Mouse (Mus musculus) gastrocnemius, adult 18-20 months (tissue): Measurements from ENCODE around the gene Foxj1. TPM values are rescaled to one million over a fixed set of nuclear protein-coding genes. Genes with fewer than 3 reads are reported as not detected.
"Not testable (repeated sequence)": the region's sequence is repeated elsewhere in the genome, so short reads cannot be mapped to it uniquely, and the experiment has no call there.

Experiments
- DNase-seq: peaks from one replicate; pipeline ENCODE4 v3.0.0; 2021; ENCODE audit warnings: low spot score
- long read RNA-seq, 2 experiments: library from polyadenylated mRNA; stranded (forward); transcript quantifications; one replicate each; pipeline ENCODE4 v2.0.0; 2021
- total RNA-seq, 2 experiments: library from RNA; stranded (reverse); gene quantifications; 2 replicates each; pipeline ENCODE4 v1.2.3; 2021

The Foxj1 gene
- total RNA-seq: under 1 TPM in 1 of 2 experiments, not detected in 1; 0.14 TPM
- long read RNA-seq, experiment 1: 0 reads
- long read RNA-seq, experiment 2: 0 reads

- peak; percentile 95 for DNase-seq
These were observed at the start of gene Foxj1 for GRCm38 (mm10) chr11:116335244-116336036. Gene Foxj1, minus strand, starts transcription at chr11:116335399.

DNA sequence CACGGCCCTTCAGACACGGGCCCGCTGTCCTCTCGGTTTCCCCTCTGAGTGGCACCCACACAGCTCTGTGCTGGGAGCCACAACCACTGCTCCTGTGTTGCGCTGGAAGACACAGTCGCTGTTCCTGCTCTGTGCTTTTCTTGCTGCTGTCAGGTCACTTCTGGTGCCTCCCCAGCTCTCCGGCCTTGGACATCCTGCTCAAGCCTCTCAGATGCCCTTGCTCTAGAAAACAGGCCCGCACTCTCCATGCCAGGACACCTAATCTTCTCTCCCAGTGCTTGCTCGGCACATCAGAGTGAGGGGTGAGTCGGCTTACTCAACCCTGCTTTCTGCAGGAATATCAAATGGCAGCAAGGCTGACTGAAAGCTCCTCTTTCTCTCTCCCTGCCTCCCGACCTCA, 49.0 kb upstream of the Foxj1 start:
- peak; percentile 64 for DNase-seq

DNA sequence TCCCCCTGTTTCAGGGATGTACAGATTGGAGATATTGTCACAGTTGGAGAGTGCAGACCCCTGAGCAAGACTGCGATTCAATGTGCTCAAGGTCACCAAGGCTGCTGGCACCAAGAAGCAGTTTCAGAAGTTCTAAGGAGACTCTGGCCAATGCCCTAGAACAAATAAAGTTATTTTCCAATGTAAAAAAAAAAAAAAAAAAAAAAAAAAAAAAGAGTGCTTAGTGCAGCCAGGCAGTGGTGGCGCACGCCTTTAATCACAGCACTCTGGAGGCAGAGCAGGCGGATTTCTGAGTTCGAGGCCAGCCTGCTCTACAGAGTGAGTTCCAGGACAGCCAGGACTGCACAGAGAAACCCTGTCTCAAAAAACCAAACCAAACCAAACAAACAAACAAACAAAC, 47.9 kb upstream of the Foxj1 start:
- DNase-seq: not testable (repeated sequence)

DNA sequence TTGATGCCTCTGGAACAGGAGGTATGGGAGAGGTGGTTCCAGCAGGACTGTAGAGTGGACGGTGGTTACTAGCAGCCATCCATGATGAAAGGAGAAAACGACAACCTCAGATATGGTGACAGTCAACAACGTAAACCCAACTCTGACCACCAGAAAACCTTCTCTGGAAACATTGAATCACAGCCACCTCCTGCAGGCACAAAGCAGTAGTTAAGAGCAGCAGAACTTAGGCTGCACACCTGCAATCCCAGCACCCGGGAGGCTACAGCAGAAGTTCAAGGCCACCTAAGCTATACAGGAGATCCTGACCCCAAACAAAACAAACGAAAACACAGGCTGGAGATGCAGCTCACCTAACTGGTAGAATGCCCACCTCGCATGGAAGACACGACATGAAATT, 45.6 kb upstream of the Foxj1 start:
- no peak for DNase-seq

- no peak for DNase-seq
These were observed 44.3 kb upstream of the Foxj1 start for GRCm38 (mm10) chr11:116379530-116379929.

DNA sequence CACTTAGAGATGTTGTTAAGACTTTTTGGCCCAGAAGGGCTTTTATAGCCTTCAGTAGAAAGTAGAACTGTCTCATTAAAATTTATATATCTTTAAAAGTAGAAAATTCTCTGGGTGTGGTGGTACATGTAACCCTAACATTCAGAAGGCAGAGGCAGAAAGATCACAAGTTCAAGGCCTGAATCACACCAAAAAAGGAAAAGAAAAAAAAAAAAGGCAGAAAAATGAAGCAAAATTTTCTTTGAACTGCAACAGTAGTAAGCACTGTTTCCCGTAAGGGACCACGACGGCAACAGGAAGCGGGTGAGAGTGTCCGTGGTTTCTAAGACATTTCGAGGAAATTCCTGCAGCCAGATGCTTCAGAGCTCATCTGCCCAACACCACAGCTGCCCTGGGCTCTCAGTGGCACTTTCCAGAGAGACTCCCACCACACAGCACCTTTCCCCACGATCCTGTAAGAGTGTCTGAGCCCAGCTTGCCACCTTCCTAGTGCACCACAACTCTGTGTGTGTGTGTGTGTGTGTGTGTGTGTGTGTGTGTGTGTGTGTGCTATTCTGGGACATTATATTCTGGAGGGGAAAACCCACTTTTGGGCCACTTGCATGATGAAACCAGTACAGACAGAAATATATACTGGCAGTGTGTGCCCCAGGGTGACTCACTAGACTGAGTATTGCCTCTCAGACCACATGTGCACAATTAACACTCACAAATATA, 41.9 kb upstream of the Foxj1 start:
- no peak for DNase-seq

- DNase-seq: no peak
These were observed 36.8 kb upstream of the Foxj1 start for GRCm38 (mm10) chr11:116371894-116372450.

DNA sequence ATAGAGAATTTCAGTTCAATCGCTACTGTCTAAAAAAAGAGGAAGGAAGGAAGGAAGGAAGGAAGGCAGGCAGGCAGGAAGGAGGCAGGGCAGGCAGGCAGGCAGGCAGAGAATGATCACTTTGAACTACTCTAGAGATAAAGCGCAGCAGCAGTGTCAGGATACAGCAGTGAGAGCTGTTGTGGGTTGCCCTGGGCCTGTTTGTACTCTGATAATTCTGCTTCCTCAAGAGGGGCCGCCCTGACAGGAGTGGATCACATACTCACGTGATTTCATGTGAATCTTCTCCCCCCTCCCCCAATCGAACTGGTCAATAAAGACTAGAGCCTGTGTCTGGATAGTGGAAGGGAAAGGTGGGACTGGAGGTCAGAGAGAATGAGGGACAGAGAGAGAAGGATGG, 34.4 kb upstream of the Foxj1 start:
- DNase-seq: no peak

DNA sequence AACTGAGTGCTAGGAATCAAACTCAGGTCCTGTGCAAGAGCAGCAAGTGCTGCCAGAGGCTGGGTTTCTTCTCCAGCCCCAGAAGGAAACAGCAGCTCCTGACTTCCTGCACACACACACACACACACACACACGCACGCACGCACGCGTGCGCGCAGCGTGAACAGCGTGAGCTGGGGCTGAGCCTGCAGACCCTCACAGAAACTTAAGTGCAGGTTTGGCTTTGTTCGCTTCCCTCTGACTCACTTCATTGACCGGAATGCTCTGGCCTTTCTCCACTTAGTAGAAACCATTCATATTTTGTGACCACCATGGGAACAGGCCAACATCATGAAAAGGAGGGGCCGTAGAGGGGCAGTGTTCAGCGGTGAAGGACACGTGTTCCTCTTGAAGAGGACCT, 33.9 kb upstream of the Foxj1 start:
- DNase-seq: no peak

- DNase-seq: peak; percentile 82
These were observed 32.9 kb upstream of the Foxj1 start for GRCm38 (mm10) chr11:116368116-116368515.

- no peak for DNase-seq
These were observed 31.4 kb upstream of the Foxj1 start for GRCm38 (mm10) chr11:116366647-116367046.

DNA sequence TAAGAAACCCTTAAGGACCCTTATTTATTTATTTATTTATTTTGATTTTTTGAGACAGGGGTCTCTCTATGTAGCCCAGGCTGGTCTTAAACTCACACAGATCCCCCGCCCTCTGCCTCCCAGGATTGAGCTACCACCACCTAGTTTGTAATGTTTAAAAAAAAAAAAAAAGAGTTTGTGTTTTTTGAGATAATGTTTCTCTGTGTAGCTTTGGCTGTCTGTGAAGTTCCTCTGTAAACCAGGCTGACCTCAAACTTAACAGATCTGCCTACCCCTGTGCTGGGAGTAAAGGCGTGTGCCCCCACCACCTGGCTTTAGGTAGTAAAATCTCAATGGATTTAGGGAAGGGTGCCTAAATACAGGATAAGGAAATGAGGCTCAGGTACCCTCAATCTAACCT, 30.9 kb upstream of the Foxj1 start:
- DNase-seq: no peak

DNA sequence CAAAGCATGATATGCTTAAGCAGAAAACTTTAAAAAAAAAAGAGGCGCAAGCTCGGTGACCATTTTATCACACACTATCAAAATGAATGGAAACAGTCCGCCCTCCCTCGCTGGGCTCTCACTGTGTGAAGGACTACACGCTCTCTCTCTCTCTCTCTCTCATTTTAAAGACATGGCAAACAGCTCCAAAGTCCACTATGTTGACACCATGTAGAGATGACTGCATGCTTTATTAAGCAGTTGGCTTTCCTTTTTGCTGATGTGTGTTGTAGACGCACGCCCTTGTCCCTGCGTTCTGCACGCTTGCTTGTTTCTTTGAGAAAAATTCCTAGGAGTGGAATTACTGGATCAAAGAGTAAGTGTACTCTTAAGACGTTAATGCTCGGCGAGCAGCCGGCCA, 30.2 kb upstream of the Foxj1 start:
- DNase-seq: no peak

GRCm38 (mm10) chr11:116362015-116362414, 26.8 kb upstream of the Foxj1 start:
- no peak for DNase-seq

- DNase-seq: not testable (repeated sequence)
These were observed 25.7 kb upstream of the Foxj1 start for GRCm38 (mm10) chr11:116360915-116361314.

- DNase-seq: no peak
These were observed 24.5 kb upstream of the Foxj1 start for GRCm38 (mm10) chr11:116359652-116360051.

DNA sequence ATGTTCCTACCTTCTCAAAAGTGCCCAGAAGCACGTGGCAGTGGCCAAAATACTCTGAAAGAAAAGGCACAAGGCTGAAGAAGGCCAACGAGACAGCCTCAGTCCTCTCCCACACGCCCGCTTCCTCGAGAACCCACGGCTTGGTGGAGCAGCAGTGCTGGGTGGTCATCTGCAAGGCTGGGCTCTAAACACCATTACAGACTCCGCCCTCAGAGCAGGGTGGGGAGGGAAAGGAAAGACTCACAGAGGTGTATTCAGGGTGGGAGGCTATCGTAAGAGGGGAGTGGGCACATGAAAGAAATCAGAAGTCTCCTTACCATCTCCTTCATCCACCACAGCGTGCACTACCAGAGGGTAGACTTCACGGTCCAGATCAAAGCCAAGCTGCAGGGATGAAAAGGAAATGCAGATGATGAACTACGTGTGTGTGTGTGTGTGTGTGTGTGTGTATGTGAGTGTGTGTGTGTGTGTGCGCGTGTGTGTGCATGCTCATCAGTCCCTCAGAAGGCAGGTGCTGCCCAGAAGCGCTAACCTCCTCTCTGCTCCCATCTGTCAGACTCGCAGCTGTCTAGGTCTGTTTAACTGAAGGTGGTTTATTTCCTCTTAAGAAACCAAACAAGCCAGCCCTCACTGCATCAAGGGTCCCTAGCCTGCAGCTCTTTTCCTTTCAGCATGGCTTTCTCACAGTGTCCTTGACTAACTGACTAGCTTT, 23.9 kb upstream of the Foxj1 start:
- DNase-seq: no peak

- DNase-seq: no peak
These were observed 19.3 kb upstream of the Foxj1 start for GRCm38 (mm10) chr11:116354521-116354920.

DNA sequence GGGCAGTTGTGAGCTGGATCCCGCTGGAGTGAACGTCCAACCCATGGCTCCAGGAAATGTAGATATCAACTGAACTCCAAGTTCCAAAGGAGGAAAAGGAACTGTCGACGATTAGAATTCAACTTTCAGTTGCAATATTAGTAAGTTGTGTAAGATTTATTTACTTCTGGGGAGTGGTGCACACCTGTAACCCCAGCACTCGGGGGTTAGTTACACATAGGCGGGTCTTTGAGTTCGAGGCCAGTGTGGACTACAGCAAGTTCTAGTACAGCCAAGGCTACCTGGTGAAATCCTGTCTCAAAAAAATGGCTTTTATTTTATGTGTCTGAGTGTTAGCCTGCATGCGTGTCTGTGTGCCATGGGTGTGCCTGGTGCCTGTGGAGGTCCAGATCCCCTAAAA, 18.3 kb upstream of the Foxj1 start:
- DNase-seq: no peak

- no peak for DNase-seq
These were observed 16.1 kb upstream of the Foxj1 start for GRCm38 (mm10) chr11:116351294-116351693.

- DNase-seq: peak; percentile 76
These were observed 12.8 kb upstream of the Foxj1 start for GRCm38 (mm10) chr11:116347955-116348354.

DNA sequence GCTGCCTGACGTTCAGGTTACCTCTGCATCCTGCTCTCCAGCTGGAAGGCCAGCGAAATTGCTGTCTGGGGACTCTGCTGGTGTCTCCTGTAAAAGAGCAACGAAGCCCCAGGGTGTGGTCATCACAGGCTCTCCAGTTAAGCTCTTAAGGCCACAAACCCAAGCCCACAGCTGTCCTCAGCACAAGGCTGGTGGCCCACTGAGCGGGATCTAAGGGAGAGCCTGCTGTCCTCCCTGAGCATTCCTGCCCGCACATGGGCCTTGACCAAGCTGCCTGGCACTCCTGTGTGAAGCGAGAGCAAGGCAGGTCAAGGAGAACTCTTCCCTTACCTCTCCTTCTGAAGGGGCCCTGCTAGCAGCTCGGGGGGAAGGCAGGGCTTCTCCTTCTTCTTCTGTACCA, 11.8 kb upstream of the Foxj1 start:
- DNase-seq: no peak
